Mouse (Mus musculus): ENCODE results near the gene Gm49358.

Gene Gm49358

GRCm38 (mm10) chr10:86763672-86764071, at the start of gene Gm49358:
Gene Gm49358, plus strand, starts transcription at chr10:86763972.
- DNase-seq = no peak

GRCm38 (mm10) chr10:86727548-86727980, 36.2 kb upstream of the Gm49358 start:
- DNase-seq = peak; percentile 19

- no peak for DNase-seq
These were observed 35.6 kb upstream of the Gm49358 start for GRCm38 (mm10) chr10:86728176-86728575.

- peak; percentile 92 for DNase-seq
These were observed 32.8 kb upstream of the Gm49358 start for GRCm38 (mm10) chr10:86730823-86731499.

GRCm38 (mm10) chr10:86731500-86731863, 32.3 kb upstream of the Gm49358 start:
- no peak for DNase-seq

GRCm38 (mm10) chr10:86735036-86735435, 28.7 kb upstream of the Gm49358 start:
- DNase-seq = no peak

GRCm38 (mm10) chr10:86742918-86743317, 20.9 kb upstream of the Gm49358 start:
- no peak for DNase-seq

- no peak for DNase-seq
These were observed 19.5 kb upstream of the Gm49358 start for GRCm38 (mm10) chr10:86744306-86744705.

- DNase-seq = no peak
These were observed 7.8 kb upstream of the Gm49358 start for GRCm38 (mm10) chr10:86755816-86756502.

- DNase-seq = no peak
These were observed 6.0 kb upstream of the Gm49358 start for GRCm38 (mm10) chr10:86757724-86758123.

- no peak for DNase-seq
These were observed 5.6 kb upstream of the Gm49358 start for GRCm38 (mm10) chr10:86758211-86758610.

- no peak for DNase-seq
These were observed 2.5 kb upstream of the Gm49358 start for GRCm38 (mm10) chr10:86761236-86761635.

GRCm38 (mm10) chr10:86761722-86762383, 1.9 kb upstream of the Gm49358 start:
- no peak for DNase-seq

- no peak for DNase-seq
These were observed 1.4 kb upstream of the Gm49358 start for GRCm38 (mm10) chr10:86762384-86762730.

- no peak for DNase-seq
These were observed 1.7 kb downstream of the Gm49358 start for GRCm38 (mm10) chr10:86765344-86765966.

GRCm38 (mm10) chr10:86769216-86769615, 5.4 kb downstream of the Gm49358 start:
- no peak for DNase-seq

GRCm38 (mm10) chr10:86769797-86770196, 6.0 kb downstream of the Gm49358 start:
- no peak for DNase-seq

- peak; percentile 52 for DNase-seq
These were observed 7.9 kb downstream of the Gm49358 start for GRCm38 (mm10) chr10:86771701-86772100.

GRCm38 (mm10) chr10:86772231-86772631, 8.5 kb downstream of the Gm49358 start:
- DNase-seq = no peak

- no peak for DNase-seq
These were observed 9.6 kb downstream of the Gm49358 start for GRCm38 (mm10) chr10:86773360-86773759.

GRCm38 (mm10) chr10:86776281-86776680, 12.5 kb downstream of the Gm49358 start:
- no peak for DNase-seq

GRCm38 (mm10) chr10:86777614-86778319, 14.0 kb downstream of the Gm49358 start:
- no peak for DNase-seq

Measured in kidney, adult 18-20 months (tissue).